Mouse (Mus musculus) lung, embryonic 15.5 days (tissue): Measurements from ENCODE around the gene Caskin2. TPM values are rescaled to one million over a fixed set of nuclear protein-coding genes. Genes with fewer than 3 reads are reported as not detected.
"Not testable (repeated sequence)": the region's sequence is repeated elsewhere in the genome, so short reads cannot be mapped to it uniquely, and the experiment has no call there.

Source experiments
- ATAC-seq: fragments of 200-750 bp; cut with Nextera tagmentation; 2 replicates; pipeline ENCODE4 v1.8.0; 2017; ENCODE audit warnings: moderate number of reproducible peaks, borderline replicate concordance; ENCODE audit not compliant: low FRiP score, low TSS enrichment; ENCODE audit errors: extremely low read depth
- H3K27ac ChIP-seq: fragments of 300-500 bp; sonication (generic); 2 replicates; pipeline ENCODE4 v1.5.1; 2015; ENCODE audit warnings: moderate library complexity, mild to moderate bottlenecking, inconsistent platforms
- H3K27me3 ChIP-seq: fragments of 300-500 bp; sonication (generic); 2 replicates; pipeline ENCODE4 v1.6.1; 2015; ENCODE audit warnings: inconsistent platforms
- H3K36me3 ChIP-seq: fragments of 300-500 bp; sonication (generic); 2 replicates; pipeline ENCODE4 v1.6.1; 2015; ENCODE audit warnings: inconsistent platforms
- H3K4me1 ChIP-seq: fragments of 300-500 bp; sonication (generic); 2 replicates; pipeline ENCODE4 v1.6.1; 2015; ENCODE audit warnings: inconsistent platforms
- H3K4me2 ChIP-seq: fragments of 300-500 bp; sonication (generic); 2 replicates; pipeline ENCODE4 v1.6.1; 2015; ENCODE audit warnings: inconsistent platforms, mild to moderate bottlenecking, moderate library complexity
- H3K4me3 ChIP-seq: fragments of 300-500 bp; sonication (generic); 2 replicates; pipeline ENCODE4 v1.5.1; 2015; ENCODE audit warnings: mild to moderate bottlenecking, inconsistent platforms
- H3K9ac ChIP-seq: fragments of 300-500 bp; sonication (generic); 2 replicates; pipeline ENCODE4 v1.6.1; 2015; ENCODE audit warnings: inconsistent platforms
- H3K9me3 ChIP-seq: fragments of 300-500 bp; sonication (generic); 2 replicates; pipeline ENCODE4 v1.6.1; 2016; ENCODE audit warnings: inconsistent platforms
- WGBS: fragments of 180-500 bp; shearing (Covaris S2); methylation state at CpG from one replicate; pipeline ENCODE4 v1.1.7; 2015; 5-methylcytosine and 5-hydroxymethylcytosine counted together
- polyA plus RNA-seq: library from polyadenylated mRNA; unstranded; fragments of >200 nt; fragmentation: Nextera tagmentation; extraction: Ambion mirVana; gene quantifications from 2 replicates; pipeline ENCODE4 v1.2.1, GENCODE M21; 2015

Caskin2 gene
- polyA plus RNA-seq, 1 experiment from 2014 or later: 19.6 TPM

DNA sequence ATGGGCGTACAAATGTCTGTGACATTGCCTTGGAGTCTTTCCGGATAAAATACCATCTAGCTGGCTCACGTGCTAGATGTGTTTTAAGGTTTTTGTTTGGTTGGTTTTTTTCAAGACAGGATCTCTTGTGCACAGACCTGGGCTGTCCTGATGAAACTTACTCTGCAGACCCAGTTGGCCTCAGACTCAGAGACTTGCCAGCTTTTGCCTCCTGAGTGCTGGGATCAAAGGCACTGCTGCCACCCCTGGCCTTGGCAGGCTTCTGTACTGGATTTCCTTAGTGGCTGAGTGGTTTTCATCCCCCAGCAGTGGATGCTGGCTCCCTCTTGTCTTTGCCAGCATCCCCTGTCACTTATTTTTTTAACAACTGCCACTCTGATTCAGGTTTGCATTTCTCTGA is 44.5 kb downstream of the Caskin2 start:
- Histone ChIP-seq H3K27ac (peak overlapping the region; percentile 15; the same call in 1 of the 2 replicates), H3K9ac (no peak overlapping the region), H3K9me3 (no peaks in the 10 kb centered on the region), H3K4me2 (no peak overlapping the region), H3K4me1 (peaks cover 31% of the 10 kb centered on the region), H3K4me3 (no peak overlapping the region), H3K27me3 (no peaks in the 10 kb centered on the region), H3K36me3 (no peaks in the 10 kb centered on the region)
- 92% methylated on average over 3 of the region's 3 CpGs for WGBS
- ATAC-seq: no peak

DNA sequence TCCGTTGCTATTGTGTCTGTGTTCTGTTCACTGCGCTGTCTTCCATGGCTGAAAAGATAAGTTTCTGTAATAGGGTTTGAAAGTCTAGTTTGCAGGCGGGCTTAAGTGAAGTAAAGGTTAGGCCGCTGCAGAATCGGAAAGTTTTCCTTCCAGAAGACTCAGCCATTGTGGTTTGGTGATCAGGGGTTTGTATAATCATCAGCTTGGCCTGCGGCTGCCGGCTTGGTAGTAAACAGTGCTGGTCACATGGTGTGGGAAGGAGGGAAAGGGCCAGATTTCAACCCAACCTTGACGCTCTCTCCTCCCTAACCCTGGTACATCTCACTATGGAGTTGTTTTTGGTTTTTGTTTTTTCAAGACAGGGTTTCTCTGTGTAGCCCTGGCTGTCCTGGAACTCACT is 46.5 kb downstream of the Caskin2 start:
- H3K9ac ChIP-seq: no peak overlapping the region
- peak overlapping the region; percentile 93 for H3K27ac ChIP-seq
- no peaks in the 10 kb centered on the region for H3K36me3 ChIP-seq
- H3K9me3 ChIP-seq: no peaks in the 10 kb centered on the region
- WGBS: 76% methylated on average over 8 of the region's 8 CpGs
- peaks cover 31% of the 10 kb centered on the region for H3K4me1 ChIP-seq
- peak overlapping the region; percentile 84 for H3K4me3 ChIP-seq
- H3K4me2 ChIP-seq: peak overlapping the region; percentile 75
- no peak for ATAC-seq
- H3K27me3 ChIP-seq: no peaks in the 10 kb centered on the region

DNA sequence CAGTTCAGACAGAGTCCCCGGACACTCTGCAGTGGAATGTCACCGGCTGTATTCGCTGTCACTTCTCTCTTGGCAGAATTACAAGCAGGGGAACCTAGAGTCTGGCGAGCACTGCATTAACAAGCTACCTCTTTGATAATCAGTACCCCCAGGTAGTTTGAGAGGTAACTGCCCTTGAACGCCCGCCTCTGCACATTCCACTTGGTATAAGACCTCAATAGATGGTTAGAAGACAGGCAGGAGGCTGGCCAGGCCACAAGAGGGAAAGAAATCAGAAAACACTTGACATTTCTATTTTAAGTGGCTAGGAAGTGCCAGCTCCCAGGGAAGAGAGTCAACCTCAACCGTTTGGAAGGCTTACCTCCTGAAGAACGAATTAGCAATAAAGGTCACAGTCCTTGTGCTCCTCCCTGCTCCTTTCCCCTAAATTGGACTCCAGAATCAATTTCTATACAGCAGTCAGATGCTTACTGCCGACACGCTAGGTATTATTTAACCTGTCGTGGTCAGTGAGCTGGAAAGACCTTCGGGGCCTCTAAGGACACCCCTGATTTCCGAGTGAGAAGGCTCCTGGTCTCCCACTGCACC is 47.0 kb downstream of the Caskin2 start:
- 35% methylated on average over 13 of the region's 13 CpGs for WGBS
- H3K9me3 ChIP-seq: no peaks in the 10 kb centered on the region
- ATAC-seq: no peak

GRCm38 (mm10) chr11:115765607-115766141 is 47.8 kb downstream of the Caskin2 start:
- Histone ChIP-seq H3K9ac (peak overlapping the region; percentile 88), H3K9me3 (no peaks in the 10 kb centered on the region), H3K36me3 (no peaks in the 10 kb centered on the region), H3K27me3 (no peaks in the 10 kb centered on the region), H3K4me1 (peaks cover 31% of the 10 kb centered on the region), H3K4me2 (peak overlapping the region; percentile 75), H3K27ac (peak overlapping the region; percentile 93), H3K4me3 (peak overlapping the region; percentile 84)
- WGBS: under 1% methylated on average over 34 of the region's 34 CpGs
- peak; percentile 83 for ATAC-seq

More for the DNA sequence above, 47.0 kb downstream of the Caskin2 start:
- H3K4me1 ChIP-seq: peaks cover 31% of the 10 kb centered on the region
- H3K4me2 ChIP-seq: peak overlapping the region; percentile 75
- H3K27me3 ChIP-seq: no peaks in the 10 kb centered on the region
- no peaks in the 10 kb centered on the region for H3K36me3 ChIP-seq
- peak overlapping the region; percentile 84 for H3K4me3 ChIP-seq
- peak overlapping the region; percentile 88 for H3K9ac ChIP-seq
- peak overlapping the region; percentile 93 for H3K27ac ChIP-seq

GRCm38 (mm10) chr11:115765103-115765606 is 48.3 kb downstream of the Caskin2 start, which contains the start of gene Tmem94:
Gene Tmem94 (plus strand): TSS chr11:115765433.
- ATAC-seq: peak; percentile 97
- H3K4me1 ChIP-seq: peaks cover 31% of the 10 kb centered on the region
- H3K4me2 ChIP-seq: peak within 1 kb of the TSS; percentile 75
- H3K27ac ChIP-seq: peak within 1 kb of the TSS; percentile 93
- no peaks in the 10 kb centered on the region for H3K27me3 ChIP-seq
- under 1% methylated on average over 32 of the region's 32 CpGs for WGBS
- no peaks in the 10 kb centered on the region for H3K9me3 ChIP-seq
- H3K9ac ChIP-seq: peak within 1 kb of the TSS; percentile 88
- H3K36me3 ChIP-seq: no peaks in the 10 kb centered on the region
- H3K4me3 ChIP-seq: peak within 1 kb of the TSS; percentile 84

DNA sequence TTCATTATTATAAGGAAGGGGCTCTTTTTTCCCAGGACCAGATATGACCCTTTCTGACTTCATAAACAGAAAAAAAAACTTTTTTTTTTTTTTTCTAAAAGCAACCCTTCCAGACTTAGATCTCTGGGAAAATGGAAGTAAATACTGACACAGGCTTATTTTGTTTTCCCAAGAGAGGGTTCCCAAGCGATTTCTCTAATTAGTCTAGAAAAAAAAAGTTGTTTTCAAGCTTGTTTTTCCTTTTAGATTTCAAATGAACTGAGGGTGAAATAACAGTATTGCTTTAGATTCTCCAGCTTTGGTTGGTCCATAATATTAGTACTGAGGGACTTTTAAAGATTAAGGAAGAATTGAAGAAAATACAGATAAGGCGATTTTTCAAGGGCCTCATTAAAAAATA is 48.7 kb downstream of the Caskin2 start:
- Histone ChIP-seq H3K27ac (no peak overlapping the region), H3K9ac (peak overlapping the region; percentile 24; the same call in 1 of the 2 replicates), H3K4me1 (peaks cover 28% of the 10 kb centered on the region), H3K4me2 (peak overlapping the region; percentile 75), H3K36me3 (no peaks in the 10 kb centered on the region), H3K9me3 (no peaks in the 10 kb centered on the region), H3K4me3 (peak overlapping the region; percentile 84), H3K27me3 (no peaks in the 10 kb centered on the region)
- WGBS: 24% methylated on average over 2 of the region's 2 CpGs
- ATAC-seq: no peak

- peaks cover 11% of the 10 kb centered on the region for H3K4me1 ChIP-seq
- H3K9ac ChIP-seq, H3K36me3 ChIP-seq, H3K27me3 ChIP-seq, H3K9me3 ChIP-seq, H3K4me3 ChIP-seq, H3K27ac ChIP-seq, H3K4me2 ChIP-seq, ATAC-seq: not testable (repeated sequence)
- 85% methylated on average over 7 of the region's 7 CpGs for WGBS
These were observed 51.3 kb downstream of the Caskin2 start for GRCm38 (mm10) chr11:115762176-115762575.

DNA sequence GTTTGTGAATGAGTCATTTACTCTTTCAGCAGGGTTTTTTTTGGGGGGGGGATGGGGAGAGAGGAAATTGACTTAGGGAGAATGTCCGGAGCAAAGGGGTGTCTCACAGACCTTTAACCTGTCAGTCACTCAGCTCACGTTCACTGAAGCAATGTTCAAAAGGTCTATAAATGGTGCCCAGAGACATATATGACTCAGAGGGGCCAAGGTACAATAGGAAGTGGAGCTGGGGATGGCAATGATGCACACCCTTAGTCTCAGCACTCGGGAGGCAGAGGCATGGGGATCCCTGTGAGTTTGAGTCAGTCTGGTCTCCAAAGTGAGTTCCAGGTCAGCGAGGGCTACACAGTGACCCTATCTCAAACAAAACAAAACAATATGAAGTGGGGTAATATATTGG is 60.0 kb downstream of the Caskin2 start:
- WGBS: 62% methylated on average over 4 of the region's 4 CpGs
- H3K36me3 ChIP-seq: no peaks in the 10 kb centered on the region
- ATAC-seq: no peak
- H3K9me3 ChIP-seq: no peaks in the 10 kb centered on the region
- H3K4me2 ChIP-seq: no peak overlapping the region
- no peak overlapping the region for H3K4me3 ChIP-seq
- H3K9ac ChIP-seq: no peak overlapping the region
- H3K27ac ChIP-seq: no peak overlapping the region
- no peaks in the 10 kb centered on the region for H3K4me1 ChIP-seq
- H3K27me3 ChIP-seq: no peaks in the 10 kb centered on the region

DNA sequence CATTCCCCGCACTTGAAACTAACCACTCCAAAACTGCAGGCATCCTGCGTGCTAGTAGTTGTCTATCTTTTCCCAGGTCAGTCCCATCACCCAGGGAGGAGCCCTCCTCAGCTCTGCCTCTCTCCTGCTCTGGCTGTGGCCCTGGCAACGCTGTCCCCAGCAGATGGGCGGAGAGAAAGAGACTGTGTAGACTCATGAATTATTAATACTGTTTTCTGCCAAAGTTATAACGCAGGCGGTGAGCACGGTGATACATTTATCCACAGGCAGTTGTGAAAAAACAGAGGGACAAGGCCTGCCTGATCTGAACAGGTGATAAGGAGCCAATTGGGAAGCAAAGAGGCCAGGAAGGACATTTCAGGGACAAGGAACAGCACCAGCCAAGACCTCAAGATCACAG is 60.8 kb downstream of the Caskin2 start:
- Histone ChIP-seq H3K36me3 (no peaks in the 10 kb centered on the region), H3K9ac (no peak overlapping the region), H3K4me2 (no peak overlapping the region), H3K4me3 (no peak overlapping the region), H3K9me3 (no peaks in the 10 kb centered on the region), H3K4me1 (no peaks in the 10 kb centered on the region), H3K27ac (no peak overlapping the region), H3K27me3 (no peaks in the 10 kb centered on the region)
- 79% methylated on average over 7 of the region's 7 CpGs for WGBS
- ATAC-seq: no peak

- H3K4me3 ChIP-seq: no peak overlapping the region
- no peak overlapping the region for H3K4me2 ChIP-seq
- no peaks in the 10 kb centered on the region for H3K27me3 ChIP-seq
- H3K36me3 ChIP-seq: no peaks in the 10 kb centered on the region
- peaks cover 5% of the 10 kb centered on the region; the same call in 1 of the 2 replicates for H3K4me1 ChIP-seq
- H3K27ac ChIP-seq: no peak overlapping the region
- no peaks in the 10 kb centered on the region for H3K9me3 ChIP-seq
- no peak overlapping the region for H3K9ac ChIP-seq
- ATAC-seq: no peak
- whole genome bisulfite sequencing: 61% methylated on average over 2 of the region's 2 CpGs
These were observed 61.7 kb downstream of the Caskin2 start for GRCm38 (mm10) chr11:115751725-115752124.

- Histone ChIP-seq H3K4me3 (no peak overlapping the region), H3K36me3 (no peaks in the 10 kb centered on the region), H3K4me1 (peaks cover 8% of the 10 kb centered on the region; the same call in 1 of the 2 replicates), H3K27me3 (no peaks in the 10 kb centered on the region), H3K27ac (no peak overlapping the region), H3K4me2 (no peak overlapping the region), H3K9ac (no peak overlapping the region), H3K9me3 (no peaks in the 10 kb centered on the region)
- WGBS: 82% methylated on average over 5 of the region's 5 CpGs
- ATAC-seq: no peak
These were observed 63.6 kb downstream of the Caskin2 start for GRCm38 (mm10) chr11:115749834-115750233.
